Mouse (Mus musculus) embryonic facial prominence, embryonic 13.5 days (tissue): ENCODE measurements around the gene Prickle1. TPM values are rescaled to one million over a fixed set of nuclear protein-coding genes. Genes with fewer than 3 reads are reported as not detected.

ENCODE experiments used
- ATAC-seq: fragments of 200-750 bp; cut with Nextera tagmentation; 2 replicates; pipeline ENCODE4 v1.8.0; 2017; ENCODE audit warnings: low read depth; ENCODE audit not compliant: insufficient number of reproducible peaks, insufficient read depth, low FRiP score, low TSS enrichment
- H3K27ac ChIP-seq: fragments of 300-500 bp; sonication (generic); 2 replicates; pipeline ENCODE4 v1.5.1; 2015; ENCODE audit warnings: moderate library complexity, mild to moderate bottlenecking, inconsistent platforms
- H3K27me3 ChIP-seq: fragments of 300-500 bp; sonication (generic); 2 replicates; pipeline ENCODE4 v1.6.1; 2015; ENCODE audit warnings: mild to moderate bottlenecking, inconsistent platforms
- H3K36me3 ChIP-seq: fragments of 300-500 bp; sonication (generic); 2 replicates; pipeline ENCODE4 v1.6.1; 2015; ENCODE audit warnings: mild to moderate bottlenecking, inconsistent platforms
- H3K4me1 ChIP-seq: fragments of 300-500 bp; sonication (generic); 2 replicates; pipeline ENCODE4 v1.6.1; 2015; ENCODE audit warnings: inconsistent platforms
- H3K4me2 ChIP-seq: fragments of 300-500 bp; sonication (generic); 2 replicates; pipeline ENCODE4 v1.6.1; 2015; ENCODE audit warnings: moderate library complexity, mild to moderate bottlenecking, inconsistent platforms
- H3K4me3 ChIP-seq: fragments of 300-500 bp; sonication (generic); 2 replicates; pipeline ENCODE4 v1.5.1; 2015; ENCODE audit warnings: mild to moderate bottlenecking, inconsistent platforms
- H3K9ac ChIP-seq: fragments of 300-500 bp; sonication (generic); 2 replicates; pipeline ENCODE4 v1.6.1; 2015; ENCODE audit warnings: mild to moderate bottlenecking, inconsistent platforms
- H3K9me3 ChIP-seq: fragments of 300-500 bp; sonication (generic); 2 replicates; pipeline ENCODE4 v1.6.1; 2016; ENCODE audit warnings: inconsistent platforms
- WGBS: fragments of 180-500 bp; shearing (Covaris S2); methylation state at CpG from one replicate; pipeline ENCODE4 v1.1.7; 2015; ENCODE audit warnings: mixed read lengths; 5-methylcytosine and 5-hydroxymethylcytosine counted together
- polyA plus RNA-seq: library from polyadenylated mRNA; unstranded; fragments of >200 nt; fragmentation: Nextera tagmentation; extraction: Ambion mirVana; gene quantifications from 2 replicates; pipeline ENCODE4 v1.2.1, GENCODE M21; 2015

Prickle1 gene
- polyA plus RNA-seq, 1 experiment from 2014 or later: 46.5 TPM

DNA sequence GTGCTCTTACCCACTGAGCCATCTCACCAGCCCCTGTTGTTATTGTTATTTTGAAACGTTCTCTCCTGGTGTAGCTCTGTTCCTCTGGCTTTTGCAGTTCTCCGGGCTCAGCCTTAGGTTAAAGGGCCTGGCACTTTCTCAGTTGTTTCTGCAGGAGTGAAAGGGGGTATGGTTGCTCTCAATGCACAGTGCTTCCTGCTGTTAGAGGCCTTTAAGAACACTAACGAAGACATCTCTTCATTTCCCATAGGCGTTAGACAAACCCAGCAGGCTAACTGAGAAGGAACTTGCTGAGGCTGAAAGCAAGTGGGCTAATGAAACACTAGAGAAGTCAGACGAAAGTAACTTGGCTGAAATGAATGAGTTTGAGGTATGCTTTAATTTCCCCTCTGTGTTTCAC is 136.3 kb downstream of the Prickle1 start:
- no peak for ATAC-seq
- H3K9me3 ChIP-seq: no peaks in the 10 kb centered on the region
- H3K4me2 ChIP-seq: no peak overlapping the region
- H3K4me1 ChIP-seq: no peaks in the 10 kb centered on the region
- no peak overlapping the region for H3K4me3 ChIP-seq
- WGBS: 81% methylated on average over 5 of the region's 5 CpGs
- H3K9ac ChIP-seq: no peak overlapping the region
- no peak overlapping the region for H3K27ac ChIP-seq
- H3K36me3 ChIP-seq: peaks cover 38% of the 10 kb centered on the region
- H3K27me3 ChIP-seq: no peaks in the 10 kb centered on the region

DNA sequence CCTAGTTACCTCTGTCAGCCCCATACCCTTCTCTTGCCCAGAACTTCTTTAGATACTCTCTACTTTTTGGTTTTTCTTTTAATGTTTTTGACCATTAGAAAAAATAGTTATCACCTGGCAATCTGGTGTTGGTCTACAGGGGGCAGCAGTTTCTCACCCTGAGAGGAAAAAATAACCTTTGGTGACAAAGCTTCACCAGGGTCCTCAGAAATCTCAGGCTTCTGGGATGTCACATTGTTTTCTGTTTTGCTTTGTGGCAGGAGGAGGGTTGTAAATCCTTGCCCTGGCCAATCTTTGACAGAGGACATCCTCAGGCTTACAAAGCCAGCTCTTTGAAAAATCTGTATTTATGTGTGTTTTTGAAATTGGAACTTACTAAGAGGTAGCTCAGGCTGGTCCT is 139.7 kb downstream of the Prickle1 start:
- Histone ChIP-seq H3K27me3 (no peaks in the 10 kb centered on the region), H3K4me2 (no peak overlapping the region), H3K9ac (no peak overlapping the region), H3K9me3 (no peaks in the 10 kb centered on the region), H3K4me1 (no peaks in the 10 kb centered on the region), H3K36me3 (peaks cover 37% of the 10 kb centered on the region), H3K27ac (no peak overlapping the region), H3K4me3 (no peak overlapping the region)
- no peak for ATAC-seq

DNA sequence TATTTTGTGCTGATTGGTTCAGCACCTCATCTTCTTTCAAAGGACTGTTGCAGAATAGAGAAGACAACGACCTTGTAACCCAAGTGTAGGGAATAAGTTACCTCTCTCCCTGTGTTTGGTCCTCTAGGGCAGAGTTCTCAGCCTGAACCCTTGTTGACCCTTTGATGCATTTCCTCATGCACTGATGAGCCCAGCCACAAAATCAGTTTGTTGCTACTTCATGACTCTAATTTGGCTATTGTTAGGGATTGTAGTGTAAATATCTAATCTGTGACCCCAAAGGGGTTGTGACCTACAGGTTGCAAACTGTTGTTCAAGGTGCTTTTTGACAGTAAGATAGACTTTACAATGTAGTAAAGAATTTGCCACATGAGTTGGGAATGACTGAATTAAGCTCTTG is 142.4 kb downstream of the Prickle1 start:
- peaks cover 39% of the 10 kb centered on the region for H3K36me3 ChIP-seq
- ATAC-seq: no peak
- 61% methylated on average over 1 of the region's 1 CpGs for WGBS
- no peak overlapping the region for H3K4me3 ChIP-seq
- H3K9me3 ChIP-seq: no peaks in the 10 kb centered on the region
- H3K4me1 ChIP-seq: no peaks in the 10 kb centered on the region
- no peak overlapping the region for H3K4me2 ChIP-seq
- no peaks in the 10 kb centered on the region for H3K27me3 ChIP-seq
- H3K27ac ChIP-seq: no peak overlapping the region
- H3K9ac ChIP-seq: no peak overlapping the region

Other genes with a start within 250 kb of the Prickle1 start
- gene Zcrb1, start 197.6 kb downstream of the Prickle1 start, polyA plus RNA-seq: 154 and 160 TPM in 2 replicates
- 65.4 and 67.6 TPM in 2 replicates for gene Pphln1, start 197.5 kb downstream of the Prickle1 start, polyA plus RNA-seq